Mouse (Mus musculus) stomach, embryonic 16.5 days (tissue): ENCODE measurements around the gene Neurl4. TPM values are rescaled to one million over a fixed set of nuclear protein-coding genes. Genes with fewer than 3 reads are reported as not detected.

Source experiments
- ATAC-seq: fragments of 200-750 bp; cut with Nextera tagmentation; 2 replicates; pipeline ENCODE4 v1.8.0; 2017; ENCODE audit warnings: moderate number of reproducible peaks, moderate TSS enrichment; ENCODE audit not compliant: insufficient read depth, low FRiP score
- H3K27ac ChIP-seq: fragments of 300-500 bp; sonication (generic); 2 replicates; pipeline ENCODE4 v1.5.1; 2014; ENCODE audit warnings: low read length
- H3K27me3 ChIP-seq: fragments of 300-500 bp; sonication (generic); 2 replicates; pipeline ENCODE4 v1.6.1; 2014; ENCODE audit warnings: low read length, control low read depth, mixed read lengths; ENCODE audit not compliant: control insufficient read depth, insufficient read depth
- H3K36me3 ChIP-seq: fragments of 300-500 bp; sonication (generic); 2 replicates; pipeline ENCODE4 v1.6.1; 2014; ENCODE audit warnings: low read length; ENCODE audit not compliant: control insufficient read depth, insufficient read depth
- H3K4me1 ChIP-seq: fragments of 300-500 bp; sonication (generic); 2 replicates; pipeline ENCODE4 v1.6.1; 2014; ENCODE audit warnings: low read length, control low read depth, mixed read lengths; ENCODE audit not compliant: control insufficient read depth, insufficient read depth
- H3K4me2 ChIP-seq: fragments of 300-500 bp; sonication (generic); 2 replicates; pipeline ENCODE4 v1.6.1; 2014; ENCODE audit warnings: low read depth, low read length, mixed read lengths
- H3K4me3 ChIP-seq: fragments of 300-500 bp; sonication (generic); replicated peaks from 2 replicates; pipeline ENCODE4 v1.5.1; 2014; ENCODE audit warnings: mild to moderate bottlenecking, low read length
- H3K9ac ChIP-seq: fragments of 300-500 bp; sonication (generic); 2 replicates; pipeline ENCODE4 v1.6.1; 2014; ENCODE audit warnings: low read length
- H3K9me3 ChIP-seq: fragments of 300-500 bp; sonication (generic); replicated peaks from 2 replicates; pipeline ENCODE4 v1.6.1; 2016; ENCODE audit warnings: low read length, control low read depth; ENCODE audit not compliant: control insufficient read depth
- WGBS: fragments of 180-500 bp; shearing (Covaris S2); extraction: QIAGEN DNeasy Blood & Tissue Kit; methylation state at CpG from one replicate; pipeline ENCODE4 v1.1.7; 2014; 5-methylcytosine and 5-hydroxymethylcytosine counted together
- polyA plus RNA-seq: library from polyadenylated mRNA; unstranded; fragments of >200 nt; fragmentation: Nextera tagmentation; extraction: Ambion mirVana; gene quantifications from 2 replicates; pipeline ENCODE4 v1.2.1, GENCODE M21; 2015

Gene Neurl4
- polyA plus RNA-seq, 1 experiment from 2014 or later: 7.5 TPM

- H3K9ac ChIP-seq: peak overlapping the region; percentile 72
- peak overlapping the region; percentile 54 for H3K4me3 ChIP-seq
- peak overlapping the region; percentile 92; the same call in 1 of the 2 replicates for H3K27ac ChIP-seq
- H3K9me3 ChIP-seq: no peaks in the 10 kb centered on the region
- ATAC-seq: no peak
- H3K36me3 ChIP-seq: no peaks in the 10 kb centered on the region
- WGBS: 50% methylated on average over 15 of the region's 15 CpGs
- H3K4me2 ChIP-seq: peak overlapping the region; percentile 85
- peaks cover 51% of the 10 kb centered on the region for H3K4me1 ChIP-seq
- no peaks in the 10 kb centered on the region for H3K27me3 ChIP-seq
These were observed 21.2 kb upstream of the Neurl4 start for GRCm38 (mm10) chr11:69879711-69880110.

GRCm38 (mm10) chr11:69880506-69880852 is 20.4 kb upstream of the Neurl4 start:
- peak; percentile 38 for ATAC-seq
- no peaks in the 10 kb centered on the region for H3K9me3 ChIP-seq

GRCm38 (mm10) chr11:69880853-69881603 is 19.8 kb upstream of the Neurl4 start, which contains the start of gene Kctd11:
Gene Kctd11, minus strand, starts transcription at chr11:69881406.
- Histone ChIP-seq H3K9me3 (no peaks in the 10 kb centered on the region), H3K36me3 (no peaks in the 10 kb centered on the region), H3K27me3 (no peaks in the 10 kb centered on the region), H3K4me1 (peaks cover 44% of the 10 kb centered on the region), H3K27ac (peak within 1 kb of the TSS; percentile 92), H3K4me2 (peak within 1 kb of the TSS; percentile 85), H3K4me3 (peak within 1 kb of the TSS; percentile 54), H3K9ac (peak within 1 kb of the TSS; percentile 72)
- ATAC-seq: peak; percentile 87
- WGBS: 0% methylated on average over 46 of the region's 46 CpGs

More at GRCm38 (mm10) chr11:69880506-69880852, 20.4 kb upstream of the Neurl4 start:
- Histone ChIP-seq H3K36me3 (no peaks in the 10 kb centered on the region), H3K27ac (peak overlapping the region; percentile 92), H3K9ac (peak overlapping the region; percentile 72), H3K4me1 (peaks cover 49% of the 10 kb centered on the region), H3K27me3 (no peaks in the 10 kb centered on the region), H3K4me3 (peak overlapping the region; percentile 54), H3K4me2 (peak overlapping the region; percentile 85)
- WGBS: under 1% methylated on average over 18 of the region's 18 CpGs

- no peaks in the 10 kb centered on the region for H3K27me3 ChIP-seq
- H3K27ac ChIP-seq: peak overlapping the region; percentile 92
- H3K4me1 ChIP-seq: peaks cover 38% of the 10 kb centered on the region
- peak overlapping the region; percentile 54 for H3K4me3 ChIP-seq
- no peaks in the 10 kb centered on the region for H3K36me3 ChIP-seq
- H3K9ac ChIP-seq: peak overlapping the region; percentile 72
- ATAC-seq: no peak
- WGBS: 55% methylated on average over 21 of the region's 21 CpGs
- H3K4me2 ChIP-seq: peak overlapping the region; percentile 85
- H3K9me3 ChIP-seq: no peaks in the 10 kb centered on the region
These were observed 18.8 kb upstream of the Neurl4 start for GRCm38 (mm10) chr11:69881787-69882670.

- ATAC-seq: no peak
- Histone ChIP-seq H3K9ac (no peak overlapping the region), H3K9me3 (no peaks in the 10 kb centered on the region), H3K27ac (peak overlapping the region; percentile 57), H3K4me3 (no peak overlapping the region), H3K36me3 (no peaks in the 10 kb centered on the region), H3K4me2 (no peak overlapping the region), H3K4me1 (peaks cover 31% of the 10 kb centered on the region), H3K27me3 (no peaks in the 10 kb centered on the region)
- 61% methylated on average over 4 of the region's 4 CpGs for WGBS
These were observed 17.8 kb upstream of the Neurl4 start for GRCm38 (mm10) chr11:69883066-69883465.

- WGBS: 79% methylated on average over 8 of the region's 8 CpGs
These were observed 17.2 kb upstream of the Neurl4 start for GRCm38 (mm10) chr11:69883527-69884151.

GRCm38 (mm10) chr11:69884240-69884639 is 16.6 kb upstream of the Neurl4 start:
- Histone ChIP-seq H3K4me1 (peaks cover 21% of the 10 kb centered on the region), H3K9me3 (no peaks in the 10 kb centered on the region), H3K9ac (0 out of 2 replicates have a peak overlapping the region, but pooled peaks have one; percentile 16), H3K27ac (peak overlapping the region; percentile 37), H3K4me3 (no peak overlapping the region), H3K27me3 (no peaks in the 10 kb centered on the region), H3K4me2 (peak overlapping the region; percentile 25; the same call in 1 of the 2 replicates), H3K36me3 (no peaks in the 10 kb centered on the region)
- no peak for ATAC-seq
- WGBS: 68% methylated on average over 9 of the region's 9 CpGs

More at GRCm38 (mm10) chr11:69883527-69884151, 17.2 kb upstream of the Neurl4 start:
- Histone ChIP-seq H3K4me3 (no peak overlapping the region), H3K4me2 (no peak overlapping the region), H3K9ac (no peak overlapping the region), H3K27ac (peak overlapping the region; percentile 57), H3K27me3 (no peaks in the 10 kb centered on the region), H3K36me3 (no peaks in the 10 kb centered on the region), H3K4me1 (peaks cover 27% of the 10 kb centered on the region), H3K9me3 (no peaks in the 10 kb centered on the region)
- ATAC-seq: no peak

- peak overlapping the region; percentile 25 for H3K4me2 ChIP-seq
- H3K4me1 ChIP-seq: peaks cover 17% of the 10 kb centered on the region
- no peaks in the 10 kb centered on the region for H3K9me3 ChIP-seq
- H3K4me3 ChIP-seq: no peak overlapping the region
- ATAC-seq: no peak
- H3K36me3 ChIP-seq: no peaks in the 10 kb centered on the region
- 69% methylated on average over 8 of the region's 8 CpGs for WGBS
- H3K9ac ChIP-seq: 0 out of 2 replicates have a peak overlapping the region, but pooled peaks have one; percentile 16
- H3K27me3 ChIP-seq: no peaks in the 10 kb centered on the region
- peak overlapping the region; percentile 37 for H3K27ac ChIP-seq
These were observed 16.2 kb upstream of the Neurl4 start for GRCm38 (mm10) chr11:69884663-69885062.
